Mouse (Mus musculus) B cell, adult 62 days (primary cell): ENCODE measurements around the gene Ube2u. TPM values are rescaled to one million over a fixed set of nuclear protein-coding genes. Genes with fewer than 3 reads are reported as not detected.

Experiments
- total RNA-seq: library from RNA; stranded (reverse); gene quantifications from 4 replicates; pipeline ENCODE4 v1.2.4, GENCODE M21; 2023

Ube2u gene
- not detected in 4 replicates for total RNA-seq

GRCm38 (mm10) chr4:100478592-100479321, at the start of gene Ube2u:
TSS of gene Ube2u (plus strand) at chr4:100478849.

